Mouse (Mus musculus): ENCODE results near the gene Xrcc3. TPM values are rescaled to one million over a fixed set of nuclear protein-coding genes. Genes with fewer than 3 reads are reported as not detected.

Gene Xrcc3
- polyA plus RNA-seq, 1 experiment from 2014 or later, result 5.8 TPM

GRCm38 (mm10) chr12:111791474-111792104, 22.1 kb downstream of the Xrcc3 start:
- Histone ChIP-seq H3K36me3 (peaks cover 98% of the 10 kb centered on the region), H3K27ac (no peak overlapping the region), H3K4me3 (no peak overlapping the region)

GRCm38 (mm10) chr12:111790631-111791030, 23.0 kb downstream of the Xrcc3 start:
- Histone ChIP-seq H3K9me3 (replicated peaks) (no peaks in the 10 kb centered on the region), H3K27ac (no peak overlapping the region), H3K9ac (no peak overlapping the region), H3K27me3 (no peaks in the 10 kb centered on the region), H3K4me2 (replicated peaks) (no peak overlapping the region), H3K4me1 (no peaks in the 10 kb centered on the region), H3K36me3 (peaks cover 98% of the 10 kb centered on the region), H3K4me3 (no peak overlapping the region)
- no peak for ATAC-seq (ENCODE audit: low FRiP score)
- 94% methylated on average over 7 of the region's 7 CpGs for WGBS

More at GRCm38 (mm10) chr12:111791474-111792104, 22.1 kb downstream of the Xrcc3 start:
- no peak overlapping the region for H3K4me2 ChIP-seq (replicated peaks)
- no peaks in the 10 kb centered on the region for H3K9me3 ChIP-seq (replicated peaks)
- ATAC-seq (ENCODE audit: low FRiP score), result no peak
- no peak overlapping the region for H3K9ac ChIP-seq
- 89% methylated on average over 13 of the region's 13 CpGs for WGBS
- no peaks in the 10 kb centered on the region for H3K4me1 ChIP-seq
- H3K27me3 ChIP-seq, result no peaks in the 10 kb centered on the region

GRCm38 (mm10) chr12:111790090-111790489, 23.6 kb downstream of the Xrcc3 start:
- Histone ChIP-seq H3K4me1 (no peaks in the 10 kb centered on the region), H3K9me3 (replicated peaks) (no peaks in the 10 kb centered on the region), H3K4me2 (replicated peaks) (no peak overlapping the region), H3K4me3 (no peak overlapping the region), H3K27me3 (no peaks in the 10 kb centered on the region), H3K9ac (no peak overlapping the region), H3K36me3 (peaks cover 98% of the 10 kb centered on the region), H3K27ac (no peak overlapping the region)
- no peak for ATAC-seq (ENCODE audit: low FRiP score)
- 95% methylated on average over 5 of the region's 5 CpGs for WGBS

- 95% methylated on average over 6 of the region's 6 CpGs for WGBS
- no peaks in the 10 kb centered on the region for H3K27me3 ChIP-seq
- no peak overlapping the region for H3K27ac ChIP-seq
- no peak for ATAC-seq (ENCODE audit: low FRiP score)
- H3K9ac ChIP-seq, result no peak overlapping the region
- H3K4me3 ChIP-seq, result no peak overlapping the region
- no peaks in the 10 kb centered on the region for H3K9me3 ChIP-seq (replicated peaks)
- no peak overlapping the region for H3K4me2 ChIP-seq (replicated peaks)
- no peaks in the 10 kb centered on the region for H3K4me1 ChIP-seq
- H3K36me3 ChIP-seq, result peaks cover 98% of the 10 kb centered on the region
Observed at GRCm38 (mm10) chr12:111787015-111787414, 26.7 kb downstream of the Xrcc3 start.

- Histone ChIP-seq H3K27me3 (no peaks in the 10 kb centered on the region), H3K9me3 (replicated peaks) (no peaks in the 10 kb centered on the region), H3K9ac (no peak overlapping the region), H3K4me2 (replicated peaks) (no peak overlapping the region), H3K36me3 (peaks cover 98% of the 10 kb centered on the region), H3K27ac (no peak overlapping the region), H3K4me3 (no peak overlapping the region), H3K4me1 (no peaks in the 10 kb centered on the region)
- no peak for ATAC-seq (ENCODE audit: low FRiP score)
- 76% methylated on average over 15 of the region's 15 CpGs for WGBS
Observed at GRCm38 (mm10) chr12:111785174-111785573, 28.5 kb downstream of the Xrcc3 start.

- Histone ChIP-seq H3K9me3 (replicated peaks) (no peaks in the 10 kb centered on the region; the same call in 1 of the 2 replicates), H3K27ac (no peak overlapping the region), H3K36me3 (peaks cover 97% of the 10 kb centered on the region), H3K4me2 (replicated peaks) (no peak overlapping the region), H3K4me3 (no peak overlapping the region), H3K9ac (no peak overlapping the region), H3K4me1 (peaks cover 6% of the 10 kb centered on the region; the same call in 1 of the 2 replicates), H3K27me3 (no peaks in the 10 kb centered on the region)
- ATAC-seq (ENCODE audit: low FRiP score), result no peak
- 90% methylated on average over 1 of the region's 1 CpGs for WGBS
Observed at GRCm38 (mm10) chr12:111779544-111779943, 34.1 kb downstream of the Xrcc3 start.

GRCm38 (mm10) chr12:111777919-111778318, 35.8 kb downstream of the Xrcc3 start:
- Histone ChIP-seq H3K4me3 (no peak overlapping the region), H3K9me3 (replicated peaks) (no peaks in the 10 kb centered on the region; the same call in 1 of the 2 replicates), H3K27ac (no peak overlapping the region), H3K27me3 (no peaks in the 10 kb centered on the region), H3K9ac (no peak overlapping the region), H3K4me2 (replicated peaks) (no peak overlapping the region), H3K4me1 (peaks cover 7% of the 10 kb centered on the region; the same call in 1 of the 2 replicates), H3K36me3 (peaks cover 98% of the 10 kb centered on the region)
- 96% methylated on average over 13 of the region's 13 CpGs for WGBS
- ATAC-seq (ENCODE audit: low FRiP score), result no peak

GRCm38 (mm10) chr12:111774845-111775244, 38.8 kb downstream of the Xrcc3 start:
- Histone ChIP-seq H3K27ac (0 out of 2 replicates have a peak overlapping the region, but pooled peaks have one; percentile 5), H3K36me3 (peaks cover 81% of the 10 kb centered on the region), H3K9me3 (replicated peaks) (no peaks in the 10 kb centered on the region; the same call in 1 of the 2 replicates), H3K4me3 (no peak overlapping the region), H3K4me1 (peaks cover 9% of the 10 kb centered on the region), H3K27me3 (no peaks in the 10 kb centered on the region), H3K4me2 (replicated peaks) (no peak overlapping the region), H3K9ac (0 out of 2 replicates have a peak overlapping the region, but pooled peaks have one; percentile 14)
- 0 out of 2 replicates have a peak, but pooled peaks have one; percentile 32 for ATAC-seq (ENCODE audit: low FRiP score)
- 65% methylated on average over 15 of the region's 15 CpGs for WGBS

GRCm38 (mm10) chr12:111774156-111774555, 39.5 kb downstream of the Xrcc3 start:
- peaks cover 16% of the 10 kb centered on the region for H3K4me1 ChIP-seq
- H3K4me3 ChIP-seq, result no peak overlapping the region
- no peak for ATAC-seq (ENCODE audit: low FRiP score)
- no peak overlapping the region for H3K9ac ChIP-seq
- peaks cover 74% of the 10 kb centered on the region for H3K36me3 ChIP-seq
- no peaks in the 10 kb centered on the region for H3K27me3 ChIP-seq
- 0 out of 2 replicates have a peak overlapping the region, but pooled peaks have one; percentile 5 for H3K27ac ChIP-seq
- 93% methylated on average over 16 of the region's 16 CpGs for WGBS
- H3K9me3 ChIP-seq (replicated peaks), result no peaks in the 10 kb centered on the region; the same call in 1 of the 2 replicates
- no peak overlapping the region for H3K4me2 ChIP-seq (replicated peaks)

GRCm38 (mm10) chr12:111770651-111771050, 43.0 kb downstream of the Xrcc3 start:
- ATAC-seq (ENCODE audit: low FRiP score), result no peak
- no peak overlapping the region for H3K4me3 ChIP-seq
- no peak overlapping the region for H3K9ac ChIP-seq
- H3K27me3 ChIP-seq, result no peaks in the 10 kb centered on the region
- H3K4me2 ChIP-seq (replicated peaks), result no peak overlapping the region
- peaks cover 38% of the 10 kb centered on the region for H3K4me1 ChIP-seq
- H3K36me3 ChIP-seq, result peaks cover 40% of the 10 kb centered on the region
- H3K9me3 ChIP-seq (replicated peaks), result no peaks in the 10 kb centered on the region
- 92% methylated on average over 10 of the region's 10 CpGs for WGBS
- no peak overlapping the region for H3K27ac ChIP-seq

GRCm38 (mm10) chr12:111769816-111770577, 43.7 kb downstream of the Xrcc3 start:
- 67% methylated on average over 8 of the region's 9 CpGs for WGBS
- ATAC-seq (ENCODE audit: low FRiP score), result no peak
- H3K9me3 ChIP-seq (replicated peaks), result no peaks in the 10 kb centered on the region
- peak overlapping the region; percentile 52; the same call in 1 of the 2 replicates for H3K27ac ChIP-seq
- H3K4me2 ChIP-seq (replicated peaks), result 0 out of 2 replicates have a peak overlapping the region, but pooled peaks have one; percentile 0
- no peak overlapping the region for H3K9ac ChIP-seq
- no peak overlapping the region for H3K4me3 ChIP-seq
- peaks cover 34% of the 10 kb centered on the region for H3K36me3 ChIP-seq
- no peaks in the 10 kb centered on the region for H3K27me3 ChIP-seq
- peaks cover 38% of the 10 kb centered on the region for H3K4me1 ChIP-seq

GRCm38 (mm10) chr12:111769306-111769705, 44.4 kb downstream of the Xrcc3 start:
- ATAC-seq (ENCODE audit: low FRiP score), result no peak
- peak overlapping the region; percentile 52; the same call in 1 of the 2 replicates for H3K27ac ChIP-seq
- 40% methylated on average over 10 of the region's 10 CpGs for WGBS

More at GRCm38 (mm10) chr12:111769306-111769705, 44.4 kb downstream of the Xrcc3 start:
- Histone ChIP-seq H3K9ac (no peak overlapping the region), H3K9me3 (replicated peaks) (no peaks in the 10 kb centered on the region), H3K4me2 (replicated peaks) (0 out of 2 replicates have a peak overlapping the region, but pooled peaks have one; percentile 0), H3K4me1 (peaks cover 33% of the 10 kb centered on the region), H3K27me3 (no peaks in the 10 kb centered on the region), H3K36me3 (peaks cover 27% of the 10 kb centered on the region), H3K4me3 (no peak overlapping the region)

Measured in hindbrain, embryonic 12.5 days (tissue).